Mouse (Mus musculus): Measurements from ENCODE around the gene Atcay. TPM values are rescaled to one million over a fixed set of nuclear protein-coding genes. Genes with fewer than 3 reads are reported as not detected.

Atcay gene
- polyA plus RNA-seq, 1 experiment from 2014 or later = 56.6 TPM

DNA sequence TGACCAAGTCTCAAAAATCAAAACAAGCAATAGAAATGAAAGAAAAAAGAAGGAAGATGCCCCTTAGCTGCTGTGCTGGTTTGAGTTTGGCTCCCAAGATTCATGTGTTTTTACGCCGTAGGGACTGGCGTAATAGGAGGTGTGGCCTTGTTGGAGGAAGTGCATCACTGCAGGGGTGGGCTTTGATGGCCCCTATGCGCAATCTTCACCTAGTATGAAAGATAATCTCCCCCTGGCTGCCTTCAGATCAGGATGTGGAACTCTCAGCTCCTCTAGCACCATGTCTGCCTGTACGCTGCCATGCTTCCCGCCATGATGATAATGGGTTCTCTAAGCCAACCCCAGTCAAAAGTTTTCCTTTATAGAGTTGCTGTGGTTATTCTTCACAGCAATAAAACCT, 14.4 kb downstream of the Atcay start:
- H3K9ac ChIP-seq (ENCODE audit: low read length) = no peak overlapping the region
- ATAC-seq (no peak), DNase-seq (ENCODE audit: low spot score) (no peak)
- peaks cover 74% of the 10 kb centered on the region for H3K36me3 ChIP-seq (ENCODE audit: control insufficient read depth, insufficient read depth, low read length)
- no peak overlapping the region for H3K4me2 ChIP-seq (ENCODE audit: low read length)
- no peaks in the 10 kb centered on the region for H3K27me3 ChIP-seq (replicated peaks; ENCODE audit: control insufficient read depth, insufficient read depth, low read length)
- no peaks in the 10 kb centered on the region for H3K9me3 ChIP-seq (replicated peaks; ENCODE audit: control insufficient read depth, low read length)
- H3K4me3 ChIP-seq (ENCODE audit: low read depth, low read length) = no peak overlapping the region
- 95% methylated on average over 6 of the region's 6 CpGs for WGBS
- no peak overlapping the region for H3K27ac ChIP-seq (ENCODE audit: low read depth, low read length)
- no peaks in the 10 kb centered on the region for H3K4me1 ChIP-seq (ENCODE audit: control insufficient read depth, insufficient read depth, low read length)

- Histone ChIP-seq H3K4me3 (ENCODE audit: low read depth, low read length) (no peak overlapping the region), H3K9me3 (replicated peaks; ENCODE audit: control insufficient read depth, low read length) (no peaks in the 10 kb centered on the region), H3K4me1 (ENCODE audit: control insufficient read depth, insufficient read depth, low read length) (no peaks in the 10 kb centered on the region), H3K9ac (ENCODE audit: low read length) (no peak overlapping the region), H3K4me2 (ENCODE audit: low read length) (no peak overlapping the region), H3K36me3 (ENCODE audit: control insufficient read depth, insufficient read depth, low read length) (peaks cover 84% of the 10 kb centered on the region), H3K27me3 (replicated peaks; ENCODE audit: control insufficient read depth, insufficient read depth, low read length) (no peaks in the 10 kb centered on the region), H3K27ac (ENCODE audit: low read depth, low read length) (no peak overlapping the region)
- DNase-seq (ENCODE audit: low spot score) (no peak), ATAC-seq (no peak)
- WGBS = 98% methylated on average over 5 of the region's 5 CpGs
Measured at GRCm38 (mm10) chr10:81210154-81210553, 20.5 kb downstream of the Atcay start.

- Histone ChIP-seq H3K4me3 (ENCODE audit: low read depth, low read length) (no peak overlapping the region), H3K9ac (ENCODE audit: low read length) (no peak overlapping the region), H3K27me3 (replicated peaks; ENCODE audit: control insufficient read depth, insufficient read depth, low read length) (no peaks in the 10 kb centered on the region), H3K36me3 (ENCODE audit: control insufficient read depth, insufficient read depth, low read length) (peaks cover 37% of the 10 kb centered on the region), H3K4me1 (ENCODE audit: control insufficient read depth, insufficient read depth, low read length) (no peaks in the 10 kb centered on the region), H3K4me2 (ENCODE audit: low read length) (no peak overlapping the region), H3K9me3 (replicated peaks; ENCODE audit: control insufficient read depth, low read length) (no peaks in the 10 kb centered on the region), H3K27ac (ENCODE audit: low read depth, low read length) (no peak overlapping the region)
- DNase-seq (ENCODE audit: low spot score) (no peak), ATAC-seq (no peak; the same call in 1 of the 2 replicates)
- 65% methylated on average over 4 of the region's 4 CpGs for WGBS
Measured at GRCm38 (mm10) chr10:81204137-81204536, 26.5 kb downstream of the Atcay start.

DNA sequence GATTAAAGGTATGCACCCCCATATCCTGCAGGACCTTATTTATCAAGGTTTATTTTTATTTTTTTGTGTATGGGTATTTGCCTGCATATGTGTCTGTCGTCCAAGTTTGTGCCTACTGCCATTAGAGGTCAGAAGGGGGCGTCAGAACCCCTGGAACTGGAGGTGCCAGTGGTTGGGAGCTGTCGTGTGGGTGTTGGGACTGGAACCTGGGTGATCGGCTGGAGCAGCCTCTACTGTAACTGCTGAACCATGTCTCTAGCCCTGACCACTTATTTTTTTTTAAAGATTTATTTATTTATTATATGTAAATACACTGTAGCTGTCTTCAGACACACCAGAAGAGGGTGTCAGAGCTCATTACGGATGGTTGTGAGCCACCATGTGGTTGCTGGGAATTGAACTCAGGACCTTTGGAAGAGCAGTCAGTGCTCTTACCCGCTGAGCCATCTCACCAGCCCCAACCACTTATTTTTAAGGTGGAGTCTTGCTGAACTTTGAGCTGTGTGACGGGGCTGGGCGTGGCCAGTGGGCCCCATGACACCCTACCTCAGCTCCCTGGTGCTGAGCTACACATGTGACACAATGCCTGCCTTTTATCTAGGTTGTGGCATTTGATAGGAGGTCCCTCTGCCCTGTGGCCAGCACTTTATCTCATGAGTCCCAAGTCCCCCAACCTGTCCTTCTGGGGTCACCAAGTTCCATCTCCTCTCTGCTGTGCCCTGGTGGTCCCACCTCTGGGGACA, 27.5 kb downstream of the Atcay start:
- Histone ChIP-seq H3K4me3 (ENCODE audit: low read depth, low read length) (no peak overlapping the region), H3K4me2 (ENCODE audit: low read length) (no peak overlapping the region), H3K27ac (ENCODE audit: low read depth, low read length) (no peak overlapping the region), H3K9me3 (replicated peaks; ENCODE audit: control insufficient read depth, low read length) (no peaks in the 10 kb centered on the region), H3K27me3 (replicated peaks; ENCODE audit: control insufficient read depth, insufficient read depth, low read length) (no peaks in the 10 kb centered on the region), H3K9ac (ENCODE audit: low read length) (no peak overlapping the region), H3K36me3 (ENCODE audit: control insufficient read depth, insufficient read depth, low read length) (peaks cover 29% of the 10 kb centered on the region), H3K4me1 (ENCODE audit: control insufficient read depth, insufficient read depth, low read length) (no peaks in the 10 kb centered on the region)
- DNase-seq (ENCODE audit: low spot score) (no peak), ATAC-seq (no peak)
- 71% methylated on average over 8 of the region's 8 CpGs for WGBS

- no peak within 1 kb of the TSS for H3K27ac ChIP-seq (ENCODE audit: low read depth, low read length)
- H3K9ac ChIP-seq (ENCODE audit: low read length) = no peak within 1 kb of the TSS
- no peak within 1 kb of the TSS for H3K4me3 ChIP-seq (ENCODE audit: low read depth, low read length)
- peaks cover 23% of the 10 kb centered on the region for H3K36me3 ChIP-seq (ENCODE audit: control insufficient read depth, insufficient read depth, low read length)
- H3K4me2 ChIP-seq (ENCODE audit: low read length) = no peak within 1 kb of the TSS
- H3K27me3 ChIP-seq (replicated peaks; ENCODE audit: control insufficient read depth, insufficient read depth, low read length) = 0 out of 2 replicates have a peak, but pooled peaks cover 1% of the 10 kb centered on the region
- no peaks in the 10 kb centered on the region for H3K9me3 ChIP-seq (replicated peaks; ENCODE audit: control insufficient read depth, low read length)
- ATAC-seq = no peak
- WGBS = 57% methylated on average over 13 of the region's 13 CpGs
- DNase-seq (ENCODE audit: low spot score) = no peak
- H3K4me1 ChIP-seq (ENCODE audit: control insufficient read depth, insufficient read depth, low read length) = no peaks in the 10 kb centered on the region
Measured at GRCm38 (mm10) chr10:81201807-81202758, 28.6 kb downstream of the Atcay start, which contains the start of gene Nmrk2. Gene Nmrk2, minus strand, starts transcription at chr10:81202051.

- Histone ChIP-seq H3K9ac (ENCODE audit: low read length) (no peak overlapping the region), H3K27ac (ENCODE audit: low read depth, low read length) (no peak overlapping the region), H3K4me3 (ENCODE audit: low read depth, low read length) (no peak overlapping the region), H3K4me1 (ENCODE audit: control insufficient read depth, insufficient read depth, low read length) (no peaks in the 10 kb centered on the region), H3K9me3 (replicated peaks; ENCODE audit: control insufficient read depth, low read length) (no peaks in the 10 kb centered on the region), H3K27me3 (replicated peaks; ENCODE audit: control insufficient read depth, insufficient read depth, low read length) (peaks cover 14% of the 10 kb centered on the region), H3K36me3 (ENCODE audit: control insufficient read depth, insufficient read depth, low read length) (peaks cover 14% of the 10 kb centered on the region), H3K4me2 (ENCODE audit: low read length) (no peak overlapping the region)
- 77% methylated on average over 20 of the region's 20 CpGs for WGBS
- DNase-seq (ENCODE audit: low spot score) (no peak), ATAC-seq (no peak)
Measured at GRCm38 (mm10) chr10:81200605-81201287, 29.9 kb downstream of the Atcay start.

DNA sequence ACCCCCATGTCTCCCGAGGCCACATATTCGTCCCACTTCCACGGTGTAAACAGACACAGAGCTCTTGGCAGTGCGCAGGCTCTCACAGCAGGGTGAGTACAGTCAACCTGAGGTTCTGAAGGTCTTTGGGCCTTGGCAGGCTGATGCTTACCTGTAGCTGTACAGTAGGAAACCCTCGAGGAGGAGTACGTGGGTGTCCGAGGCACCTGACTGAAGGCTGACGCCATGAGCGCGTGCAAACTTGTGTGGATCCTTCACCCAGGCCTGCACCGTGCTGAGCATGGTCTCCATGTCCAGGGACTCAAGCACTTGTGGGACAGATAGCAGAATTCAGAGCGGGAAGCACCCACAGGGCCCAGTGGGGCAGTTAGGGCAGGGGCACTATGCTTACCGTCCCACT, 30.5 kb downstream of the Atcay start:
- H3K4me1 ChIP-seq (ENCODE audit: control insufficient read depth, insufficient read depth, low read length) = no peaks in the 10 kb centered on the region
- no peak overlapping the region for H3K9ac ChIP-seq (ENCODE audit: low read length)
- WGBS = 85% methylated on average over 13 of the region's 13 CpGs
- no peak overlapping the region for H3K4me2 ChIP-seq (ENCODE audit: low read length)
- no peak overlapping the region for H3K27ac ChIP-seq (ENCODE audit: low read depth, low read length)
- peaks cover 8% of the 10 kb centered on the region; the same call in 1 of the 2 replicates for H3K36me3 ChIP-seq (ENCODE audit: control insufficient read depth, insufficient read depth, low read length)
- no peak overlapping the region for H3K4me3 ChIP-seq (ENCODE audit: low read depth, low read length)
- DNase-seq (ENCODE audit: low spot score) (no peak), ATAC-seq (no peak)
- peaks cover 20% of the 10 kb centered on the region for H3K27me3 ChIP-seq (replicated peaks; ENCODE audit: control insufficient read depth, insufficient read depth, low read length)
- H3K9me3 ChIP-seq (replicated peaks; ENCODE audit: control insufficient read depth, low read length) = no peaks in the 10 kb centered on the region

DNA sequence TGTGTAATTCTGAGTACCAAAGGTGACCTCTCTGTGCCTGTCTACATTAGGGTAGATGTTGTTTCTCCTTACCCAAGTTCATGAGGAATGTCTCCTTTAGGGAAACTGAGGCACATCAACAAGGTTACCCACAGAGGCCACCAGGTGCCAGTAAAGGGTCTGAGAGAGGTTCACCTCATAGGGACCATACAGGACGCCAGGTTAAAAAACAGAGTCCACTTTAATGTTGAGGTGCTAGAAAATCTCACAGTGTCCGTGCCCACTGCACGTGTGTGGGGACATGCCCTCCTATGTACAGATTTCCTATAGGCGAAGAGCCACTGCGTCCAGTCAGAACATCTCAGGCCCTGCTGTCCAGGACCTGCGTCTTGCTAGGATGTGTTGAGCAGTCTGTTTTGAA, 31.6 kb downstream of the Atcay start:
- 85% methylated on average over 6 of the region's 6 CpGs for WGBS

More for the DNA sequence above, 31.6 kb downstream of the Atcay start:
- Histone ChIP-seq H3K9ac (ENCODE audit: low read length) (no peak overlapping the region; the same call in 1 of the 2 replicates), H3K9me3 (replicated peaks; ENCODE audit: control insufficient read depth, low read length) (no peaks in the 10 kb centered on the region), H3K4me3 (ENCODE audit: low read depth, low read length) (no peak overlapping the region), H3K27me3 (replicated peaks; ENCODE audit: control insufficient read depth, insufficient read depth, low read length) (peaks cover 30% of the 10 kb centered on the region), H3K4me2 (ENCODE audit: low read length) (no peak overlapping the region), H3K4me1 (ENCODE audit: control insufficient read depth, insufficient read depth, low read length) (no peaks in the 10 kb centered on the region), H3K36me3 (ENCODE audit: control insufficient read depth, insufficient read depth, low read length) (no peaks in the 10 kb centered on the region), H3K27ac (ENCODE audit: low read depth, low read length) (no peak overlapping the region)
- no peak for ATAC-seq
- DNase-seq (ENCODE audit: low spot score) = no peak
